7 mouse cellular contexts compared by ENCODE assay signal in genomic region chr6:70811557-70812525, GRCm38 (mm10). TPM values are rescaled to one million over a fixed set of nuclear protein-coding genes. Genes with fewer than 3 reads are reported as not detected.
DNase-seq lines count a peak whose midpoint lies in the region; ATAC-seq and TF ChIP-seq lines count a peak whose summit lies in the region.

No protein-coding gene starts in this region.

- H3K27ac ChIP-seq in bone marrow macrophage, adult 2 months (ENCODE audit: insufficient read depth, low read depth, low read length): peak overlapping the region; percentile 53
- H3K27ac ChIP-seq in forebrain, embryonic 12.5 days: no peak overlapping the region
- H3K27ac ChIP-seq in heart, postnatal 0 days (ENCODE audit: low read depth): peak overlapping the region; percentile 70; the same call in 1 of the 2 replicates

- no peak overlapping the region for H3K9ac ChIP-seq in forebrain, embryonic 12.5 days
- no peak overlapping the region for H3K9ac ChIP-seq in heart, postnatal 0 days (replicated peaks; ENCODE audit: low read depth, low read length)

- no peaks in the 10 kb centered on the region for H3K9me3 ChIP-seq in forebrain, embryonic 12.5 days
- H3K9me3 ChIP-seq in heart, postnatal 0 days (replicated peaks; ENCODE audit: control insufficient read depth, low read length): no peaks in the 10 kb centered on the region

- peak; percentile 55; the same call in 1 of the 2 replicates for ATAC-seq in forebrain, embryonic 12.5 days (ENCODE audit: low FRiP score)
- ATAC-seq in heart, postnatal 0 days (ENCODE audit: insufficient read depth, low read depth): no peak

- H3K4me3 ChIP-seq in bone marrow macrophage, adult 2 months (ENCODE audit: insufficient read depth, low read length): no peak overlapping the region
- no peak overlapping the region for H3K4me3 ChIP-seq in forebrain, embryonic 12.5 days (replicated peaks)
- no peak overlapping the region for H3K4me3 ChIP-seq in heart, postnatal 0 days (ENCODE audit: low read depth, low read length)

- TF ChIP-seq CTCF in bone marrow macrophage, adult 2 months (IDR thresholded peaks at IDR 0.05; ENCODE audit: low read depth, low read length): peak; percentile 97
- TF ChIP-seq CTCF in heart, postnatal 0 days (IDR thresholded peaks at IDR 0.05; ENCODE audit: low read depth): peak; percentile 94

- peak; percentile 68 for DNase-seq in MN1 (ENCODE audit: low spot score)
- DNase-seq in heart, postnatal 0 days (ENCODE audit: low spot score): peak; percentile 84
- peak; percentile 79 to 84 for DNase-seq in layer of hippocampus, postnatal 14 days (ENCODE audit: low spot score in 2 of 2)
- DNase-seq in lung, postnatal 4 days: peak; percentile 73 to 85
- peak; percentile 54 for DNase-seq in skeletal muscle tissue, adult 2 months (ENCODE audit: low read depth, low spot score)

- peaks cover 23% of the 10 kb centered on the region for H3K4me1 ChIP-seq in bone marrow macrophage, adult 2 months (ENCODE audit: control insufficient read depth, insufficient read depth, low read length)
- H3K4me1 ChIP-seq in forebrain, embryonic 12.5 days: no peaks in the 10 kb centered on the region
- H3K4me1 ChIP-seq in heart, postnatal 0 days (ENCODE audit: control insufficient read depth, insufficient read depth): peaks cover 10% of the 10 kb centered on the region; the same call in 1 of the 2 replicates

- WGBS in forebrain, embryonic 12.5 days: 19% methylated on average over 6 of the region's 6 CpGs
- WGBS in heart, postnatal 0 days: 9% methylated on average over 6 of the region's 6 CpGs

- H3K4me2 ChIP-seq in forebrain, embryonic 12.5 days: no peak overlapping the region
- no peak overlapping the region for H3K4me2 ChIP-seq in heart, postnatal 0 days (ENCODE audit: low read depth, low read length)

- no peak for TF ChIP-seq EP300 in heart, postnatal 0 days (IDR thresholded peaks at IDR 0.05; ENCODE audit: low read depth)

- no peaks in the 10 kb centered on the region for H3K36me3 ChIP-seq in forebrain, embryonic 12.5 days (replicated peaks)
- H3K36me3 ChIP-seq in heart, postnatal 0 days (replicated peaks; ENCODE audit: control insufficient read depth, insufficient read depth, low read length): no peaks in the 10 kb centered on the region

- no peaks in the 10 kb centered on the region for H3K27me3 ChIP-seq in forebrain, embryonic 12.5 days
- H3K27me3 ChIP-seq in heart, postnatal 0 days (ENCODE audit: control insufficient read depth, insufficient read depth, low read length): no peaks in the 10 kb centered on the region

- no peak for TF ChIP-seq POLR2A in bone marrow macrophage, adult 2 months (IDR thresholded peaks at IDR 0.05; ENCODE audit: borderline replicate concordance, low read depth, low read length)

RNA-seq across cellular contexts. Expression of gene Rpia, which starts 19.8 kb away (rescaled TPM):
- polyA plus RNA-seq in bone marrow macrophage, adult 2 months (2012; ENCODE audit: insufficient read depth, insufficient read length, missing spikeins): 10.6 and 14.4 TPM in 2 replicates
- 2.8 and 5.1 TPM in 2 replicates for polyA plus RNA-seq in forebrain, embryonic 12.5 days (2016; fragmentation: Nextera tagmentation; extraction: Ambion mirVana)
- 3.2 and 4.9 TPM in 2 replicates for total RNA-seq in heart, postnatal 0 days (2014; rRNA removed; ENCODE audit: low replicate concordance)
- polyA plus RNA-seq in heart, postnatal 0 days (2015; fragmentation: Nextera tagmentation; extraction: Ambion mirVana): 0.87 and 0.92 TPM in 2 replicates
- total RNA-seq in layer of hippocampus, postnatal 14 days (2021): 10 to 100 TPM; 10.1 to 10.3 TPM

RNA-seq across cellular contexts. Expression of gene Eif2ak3, which starts 32.5 kb away (rescaled TPM):
- polyA plus RNA-seq in bone marrow macrophage, adult 2 months (2012; ENCODE audit: insufficient read depth, insufficient read length, missing spikeins): 17.4 and 17.6 TPM in 2 replicates
- polyA plus RNA-seq in forebrain, embryonic 12.5 days (2016; fragmentation: Nextera tagmentation; extraction: Ambion mirVana): 14.8 and 15.9 TPM in 2 replicates
- total RNA-seq in heart, postnatal 0 days (2014; rRNA removed; ENCODE audit: low replicate concordance): 16.6 and 20.4 TPM in 2 replicates
- polyA plus RNA-seq in heart, postnatal 0 days (2015; fragmentation: Nextera tagmentation; extraction: Ambion mirVana): 3.6 and 3.7 TPM in 2 replicates
- total RNA-seq in layer of hippocampus, postnatal 14 days (2021): 10 to 100 TPM; 24.7 to 24.8 TPM
